Mouse (Mus musculus) neural tube, embryonic 12.5 days (tissue): ENCODE results near the gene Tulp4. TPM values are rescaled to one million over a fixed set of nuclear protein-coding genes. Genes with fewer than 3 reads are reported as not detected.
"Not testable (repeated sequence)": the region's sequence is repeated elsewhere in the genome, so short reads cannot be mapped to it uniquely, and the experiment has no call there.

ENCODE experiments used
- ATAC-seq: fragments of 200-750 bp; cut with Nextera tagmentation; 2 replicates; pipeline ENCODE4 v1.8.0; 2017; ENCODE audit warnings: low read depth, mild to moderate bottlenecking, moderate TSS enrichment, moderate library complexity; ENCODE audit not compliant: low FRiP score
- H3K27ac ChIP-seq: fragments of 300-500 bp; sonication (generic); 2 replicates; pipeline ENCODE4 v1.5.1; 2016
- H3K27me3 ChIP-seq: fragments of 300-500 bp; sonication (generic); replicated peaks from 2 replicates; pipeline ENCODE4 v1.6.1; 2016; ENCODE audit warnings: mild to moderate bottlenecking
- H3K36me3 ChIP-seq: fragments of 300-500 bp; sonication (generic); 2 replicates; pipeline ENCODE4 v1.6.1; 2016; ENCODE audit warnings: mild to moderate bottlenecking
- H3K4me1 ChIP-seq: fragments of 300-500 bp; sonication (generic); 2 replicates; pipeline ENCODE4 v1.6.1; 2016
- H3K4me2 ChIP-seq: fragments of 300-500 bp; sonication (generic); replicated peaks from 2 replicates; pipeline ENCODE4 v1.6.1; 2016; ENCODE audit warnings: mild to moderate bottlenecking
- H3K4me3 ChIP-seq: fragments of 300-500 bp; sonication (generic); 2 replicates; pipeline ENCODE4 v1.5.1; 2016
- H3K9ac ChIP-seq: fragments of 300-500 bp; sonication (generic); 2 replicates; pipeline ENCODE4 v1.6.1; 2016; ENCODE audit warnings: mild to moderate bottlenecking
- H3K9me3 ChIP-seq: fragments of 300-500 bp; sonication (generic); 2 replicates; pipeline ENCODE4 v1.6.1; 2016; ENCODE audit warnings: mild to moderate bottlenecking
- WGBS: fragments of 180-500 bp; shearing (Covaris S2); methylation state at CpG from one replicate; pipeline ENCODE4 v1.1.7; 2016; 5-methylcytosine and 5-hydroxymethylcytosine counted together
- polyA plus RNA-seq: library from polyadenylated mRNA; unstranded; fragments of >200 nt; fragmentation: Nextera tagmentation; extraction: Ambion mirVana; gene quantifications from 2 replicates; pipeline ENCODE4 v1.2.1, GENCODE M21; 2016

Gene Tulp4
- polyA plus RNA-seq, 1 experiment from 2014 or later, result 123 TPM

DNA sequence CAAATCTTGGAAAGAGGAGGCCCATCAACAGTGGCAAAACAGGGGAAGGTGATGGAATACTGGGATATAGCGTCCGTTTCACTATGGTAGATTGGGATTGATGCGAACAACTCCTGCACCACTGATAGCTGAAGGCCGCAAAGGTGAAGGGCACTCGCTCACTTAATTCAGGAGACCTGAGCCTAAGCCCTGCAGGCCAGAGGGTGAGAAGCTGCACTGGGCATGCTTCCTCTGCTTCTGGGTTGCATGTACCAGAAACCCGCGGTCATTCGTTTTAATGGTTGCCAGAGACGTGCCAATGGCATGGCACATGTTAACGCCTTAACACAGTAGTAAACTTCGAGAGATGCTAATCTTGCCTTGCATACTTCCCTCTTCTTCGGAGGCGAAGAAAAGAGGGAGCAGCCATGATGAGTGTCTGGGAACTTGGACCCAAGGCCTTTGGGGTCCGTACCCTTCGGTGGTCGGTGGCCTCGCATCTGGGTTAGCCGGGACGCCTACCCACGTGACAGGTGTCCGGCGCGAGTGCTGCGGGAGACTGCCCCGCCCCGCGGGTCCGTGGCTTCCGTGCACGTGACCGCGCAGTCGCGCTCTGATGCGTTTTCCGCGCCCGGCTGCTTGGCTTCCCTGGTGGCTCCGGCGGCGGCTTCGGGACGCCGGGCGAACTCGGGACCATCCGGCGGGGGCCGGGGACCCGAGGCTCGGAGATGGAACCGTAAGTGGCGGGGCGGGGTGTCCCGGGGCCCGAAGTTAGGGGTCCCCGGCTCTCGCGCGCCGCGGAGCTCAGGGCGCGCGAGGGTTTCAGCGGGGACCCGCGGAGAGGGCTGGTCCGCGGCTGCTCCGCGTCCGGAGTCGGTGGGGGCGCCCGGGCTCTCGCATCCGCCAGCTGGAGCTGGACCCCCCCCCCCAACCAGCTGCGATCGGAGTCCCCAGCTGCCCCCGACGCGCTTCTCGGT, 163.9 kb downstream of the Tulp4 start:
- not testable (repeated sequence) for H3K9me3 ChIP-seq, H3K27me3 ChIP-seq, H3K4me1 ChIP-seq, H3K27ac ChIP-seq, H3K36me3 ChIP-seq
- peak overlapping the region; percentile 51 for H3K4me3 ChIP-seq
- H3K9ac ChIP-seq, result peak overlapping the region; percentile 62
- WGBS, result 1% methylated on average over 78 of the region's 84 CpGs
- peak overlapping the region; percentile 61 for H3K4me2 ChIP-seq
- ATAC-seq, result peak; percentile 91

GRCm38 (mm10) chr17:6270840-6271239, 164.6 kb downstream of the Tulp4 start:
- WGBS, result under 1% methylated on average over 25 of the region's 25 CpGs
- Histone ChIP-seq H3K4me3 (peak overlapping the region; percentile 51), H3K9ac (peak overlapping the region; percentile 62), H3K4me2 (peak overlapping the region; percentile 61)
- not testable (repeated sequence) for H3K4me1 ChIP-seq, H3K9me3 ChIP-seq, H3K36me3 ChIP-seq, H3K27me3 ChIP-seq, H3K27ac ChIP-seq
- ATAC-seq, result peak; percentile 15; the same call in 1 of the 2 replicates

DNA sequence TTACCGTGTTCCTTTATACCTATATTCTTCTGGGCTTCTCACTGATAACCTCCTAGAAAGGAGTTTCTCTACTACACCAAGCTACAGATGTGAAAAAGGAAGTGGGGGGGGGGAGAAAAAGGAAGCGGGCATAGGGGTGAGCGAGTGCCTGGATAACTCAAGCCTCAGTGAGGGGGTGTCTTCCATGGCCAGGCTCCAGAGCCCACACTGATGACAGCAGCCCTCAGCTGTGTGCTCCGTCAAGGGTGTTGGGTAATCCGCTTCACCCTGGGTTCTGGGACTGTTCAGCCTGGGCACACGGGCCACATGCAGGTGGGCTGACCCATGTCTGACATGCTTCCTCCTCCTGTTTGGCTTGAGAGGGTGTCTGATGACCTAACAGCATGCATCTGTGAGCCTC, 165.7 kb downstream of the Tulp4 start:
- not testable (repeated sequence) for ATAC-seq

DNA sequence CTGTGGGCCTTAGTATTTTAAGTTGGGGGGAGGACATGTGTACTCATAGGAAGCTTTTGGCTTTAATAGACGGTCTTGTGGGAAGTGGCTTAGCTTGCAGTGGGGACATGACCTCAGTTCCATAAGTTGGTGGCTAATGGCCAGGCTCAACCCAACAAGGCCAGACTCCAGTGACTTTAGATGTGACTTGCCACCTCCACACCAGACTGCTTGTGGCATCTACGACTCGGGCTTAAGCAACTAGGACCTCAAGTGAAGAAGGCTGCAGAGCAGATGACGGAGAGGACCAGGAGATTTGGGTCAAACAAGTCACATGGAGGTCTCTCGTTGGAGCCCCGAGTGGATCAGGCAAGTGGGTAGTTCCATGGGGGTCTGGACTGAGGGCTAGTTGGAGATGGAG, 168.5 kb downstream of the Tulp4 start:
- not testable (repeated sequence) for H3K9me3 ChIP-seq, H3K4me3 ChIP-seq, H3K9ac ChIP-seq, H3K4me2 ChIP-seq, ATAC-seq, H3K36me3 ChIP-seq, H3K27me3 ChIP-seq, H3K4me1 ChIP-seq, H3K27ac ChIP-seq
- 94% methylated on average over 6 of the region's 6 CpGs for WGBS

More for the DNA sequence above, 165.7 kb downstream of the Tulp4 start:
- not testable (repeated sequence) for H3K27me3 ChIP-seq, H3K9ac ChIP-seq, H3K4me1 ChIP-seq, H3K4me3 ChIP-seq, H3K4me2 ChIP-seq, H3K36me3 ChIP-seq, H3K9me3 ChIP-seq, H3K27ac ChIP-seq
- 93% methylated on average over 6 of the region's 6 CpGs for WGBS

- H3K4me3 ChIP-seq, H3K4me2 ChIP-seq, H3K4me1 ChIP-seq, H3K9me3 ChIP-seq, H3K27ac ChIP-seq, H3K27me3 ChIP-seq, H3K36me3 ChIP-seq, H3K9ac ChIP-seq, ATAC-seq: not testable (repeated sequence)
- 75% methylated on average over 8 of the region's 8 CpGs for WGBS
Observed at GRCm38 (mm10) chr17:6279205-6279604, 173.0 kb downstream of the Tulp4 start.

DNA sequence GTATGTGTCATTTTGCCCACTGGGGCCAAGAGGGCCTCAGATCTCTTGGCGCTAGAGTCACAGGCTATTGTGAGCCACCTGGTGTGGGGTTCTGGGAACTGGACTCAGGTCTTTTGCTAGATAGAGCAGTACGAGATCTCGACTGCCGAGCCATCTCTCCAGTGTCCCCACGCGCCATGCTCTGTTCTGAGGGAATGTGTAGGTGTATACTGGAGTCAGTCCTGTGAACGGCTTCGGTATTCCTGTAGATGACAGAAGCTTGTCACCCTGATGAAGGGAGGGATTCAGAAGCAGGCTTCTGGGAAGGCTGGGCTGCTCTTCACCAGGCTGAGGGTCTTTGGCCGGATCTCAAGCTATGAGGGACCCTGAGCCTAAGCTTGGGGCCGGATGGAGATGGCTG, 173.5 kb downstream of the Tulp4 start:
- H3K9ac ChIP-seq, ATAC-seq, H3K4me1 ChIP-seq, H3K36me3 ChIP-seq, H3K9me3 ChIP-seq, H3K27ac ChIP-seq, H3K27me3 ChIP-seq, H3K4me3 ChIP-seq, H3K4me2 ChIP-seq: not testable (repeated sequence)
- 93% methylated on average over 10 of the region's 10 CpGs for WGBS

DNA sequence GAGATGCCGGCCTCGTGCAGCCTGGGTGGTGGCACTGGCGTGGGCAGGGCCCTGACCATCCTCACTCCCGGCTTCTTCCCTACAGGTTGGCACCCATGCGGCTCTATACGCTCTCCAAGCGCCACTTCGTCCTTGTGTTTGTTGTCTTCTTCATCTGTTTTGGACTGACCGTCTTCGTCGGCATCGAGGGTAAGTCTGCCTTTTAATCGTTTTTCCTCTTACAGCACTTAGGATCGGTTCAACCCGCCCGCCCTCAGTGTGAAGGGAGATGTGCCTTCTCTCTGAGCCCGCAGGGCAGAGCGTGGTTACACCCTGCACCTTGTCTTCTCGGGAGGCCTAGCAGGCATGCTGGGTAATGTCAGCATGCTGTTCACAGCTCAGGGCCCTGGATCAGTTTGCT, 174.3 kb downstream of the Tulp4 start:
- not testable (repeated sequence) for ATAC-seq, H3K9me3 ChIP-seq, H3K9ac ChIP-seq, H3K4me3 ChIP-seq, H3K27me3 ChIP-seq, H3K4me2 ChIP-seq, H3K36me3 ChIP-seq, H3K4me1 ChIP-seq, H3K27ac ChIP-seq
- 95% methylated on average over 16 of the region's 19 CpGs for WGBS

DNA sequence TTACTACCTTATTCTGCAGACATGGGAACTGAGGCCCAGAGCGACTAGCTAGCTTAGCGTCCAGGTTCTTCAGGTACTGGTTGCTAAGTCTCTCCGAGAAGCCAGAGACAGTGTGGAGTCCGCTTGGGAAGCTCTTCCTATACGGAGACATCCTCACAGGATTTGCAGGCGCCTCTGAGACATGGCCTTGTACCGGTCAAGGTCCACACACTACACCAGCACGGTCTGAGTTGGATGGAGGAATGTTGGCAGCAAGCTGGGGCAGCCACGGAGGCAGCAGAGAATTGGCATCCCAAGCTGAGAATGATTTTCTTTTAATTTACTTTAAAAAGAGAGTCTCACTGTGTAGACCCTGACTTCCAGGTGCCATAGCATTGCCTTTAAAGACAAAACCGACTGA, 176.9 kb downstream of the Tulp4 start:
- not testable (repeated sequence) for ATAC-seq, H3K27ac ChIP-seq, H3K9me3 ChIP-seq, H3K27me3 ChIP-seq, H3K4me2 ChIP-seq, H3K4me3 ChIP-seq, H3K36me3 ChIP-seq, H3K9ac ChIP-seq, H3K4me1 ChIP-seq
- 96% methylated on average over 8 of the region's 10 CpGs for WGBS

DNA sequence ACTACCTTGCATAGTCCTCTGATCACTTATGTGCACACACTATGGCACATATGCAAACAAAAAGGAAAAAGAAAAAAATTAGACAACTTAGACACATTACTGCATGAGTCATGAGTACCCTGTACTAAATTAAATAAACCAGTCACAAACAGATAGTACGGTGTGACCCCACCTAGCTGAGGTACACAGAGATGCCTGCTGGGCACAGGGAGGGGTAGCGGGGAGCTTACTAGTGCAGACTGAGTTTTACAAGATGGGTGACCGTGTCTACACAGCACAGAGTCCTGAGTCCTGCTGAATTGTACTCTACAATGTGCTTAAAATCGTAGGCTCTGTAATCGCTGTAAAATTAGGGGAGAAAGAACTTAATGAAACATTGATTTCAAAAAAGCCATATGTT, 179.9 kb downstream of the Tulp4 start:
- WGBS, result 95% methylated on average over 5 of the region's 5 CpGs
- H3K4me3 ChIP-seq, H3K9me3 ChIP-seq, H3K9ac ChIP-seq, H3K27me3 ChIP-seq, H3K36me3 ChIP-seq, H3K27ac ChIP-seq, H3K4me2 ChIP-seq, ATAC-seq, H3K4me1 ChIP-seq: not testable (repeated sequence)

- not testable (repeated sequence) for H3K27me3 ChIP-seq, H3K4me3 ChIP-seq, H3K9me3 ChIP-seq, H3K27ac ChIP-seq, H3K9ac ChIP-seq, ATAC-seq, H3K4me2 ChIP-seq, H3K4me1 ChIP-seq, H3K36me3 ChIP-seq
- WGBS, result 95% methylated on average over 12 of the region's 12 CpGs
Observed at GRCm38 (mm10) chr17:6289045-6289444, 182.8 kb downstream of the Tulp4 start.

- ATAC-seq, H3K36me3 ChIP-seq, H3K4me1 ChIP-seq, H3K27ac ChIP-seq, H3K27me3 ChIP-seq, H3K4me3 ChIP-seq, H3K9me3 ChIP-seq, H3K9ac ChIP-seq, H3K4me2 ChIP-seq: not testable (repeated sequence)
- whole genome bisulfite sequencing, result no CpG with 5 or more reads among the region's 5 CpGs
Observed at GRCm38 (mm10) chr17:6293882-6294281, 187.6 kb downstream of the Tulp4 start.

GRCm38 (mm10) chr17:6297060-6297795, 191.0 kb downstream of the Tulp4 start:
- not testable (repeated sequence) for H3K4me1 ChIP-seq, H3K9me3 ChIP-seq, H3K36me3 ChIP-seq, H3K4me3 ChIP-seq, H3K27me3 ChIP-seq, H3K27ac ChIP-seq, H3K4me2 ChIP-seq, H3K9ac ChIP-seq, ATAC-seq
- 91% methylated on average over 9 of the region's 15 CpGs for WGBS
